Mouse (Mus musculus): ENCODE measurements around the gene Arl6ip1. TPM values are rescaled to one million over a fixed set of nuclear protein-coding genes. Genes with fewer than 3 reads are reported as not detected.

Arl6ip1 gene
- polyA plus RNA-seq, 1 experiment from 2014 or later = 483 TPM

DNA sequence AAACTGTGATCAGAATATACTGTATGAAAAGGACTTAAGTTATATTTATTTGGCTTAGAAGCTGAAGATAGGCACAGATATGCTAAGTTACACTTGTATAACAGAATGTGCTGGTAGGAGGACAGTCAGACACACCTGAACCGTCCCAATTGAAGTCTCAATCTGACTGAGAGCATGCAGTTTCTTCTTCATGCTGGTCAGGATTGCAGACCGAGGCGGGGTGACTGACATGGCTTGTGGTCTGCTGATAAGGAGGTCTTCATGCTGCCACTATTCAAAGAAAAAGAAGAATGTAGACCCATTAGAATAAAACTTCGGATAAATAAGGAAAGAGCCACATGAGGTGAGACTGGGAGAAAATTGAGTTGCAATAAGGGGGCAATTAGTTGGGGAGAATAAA lies 13.7 kb upstream of the Arl6ip1 start:
- no peak overlapping the region for H3K9ac ChIP-seq (replicated peaks; ENCODE audit: low read length)
- DNase-seq (ENCODE audit: low spot score) (no peak), ATAC-seq (replicated peaks; ENCODE audit: insufficient number of reproducible peaks, low FRiP score, low TSS enrichment, low read depth) (no peak)
- H3K27ac ChIP-seq (replicated peaks; ENCODE audit: low read depth, low read length) = no peak overlapping the region
- H3K36me3 ChIP-seq (replicated peaks; ENCODE audit: control insufficient read depth, insufficient read depth, low read depth, low read length) = peaks cover under 1% of the 10 kb centered on the region
- no peak overlapping the region for H3K4me2 ChIP-seq (ENCODE audit: low read depth, low read length)
- 86% methylated on average over 4 of the region's 4 CpGs for WGBS
- no peaks in the 10 kb centered on the region for H3K9me3 ChIP-seq (replicated peaks; ENCODE audit: control insufficient read depth, low read length)
- no peaks in the 10 kb centered on the region for H3K4me1 ChIP-seq (ENCODE audit: control insufficient read depth, insufficient read depth, low read length)
- no peak overlapping the region for H3K4me3 ChIP-seq (ENCODE audit: low read depth, low read length)
- H3K27me3 ChIP-seq (ENCODE audit: control insufficient read depth, insufficient read depth, low read length) = no peaks in the 10 kb centered on the region

DNA sequence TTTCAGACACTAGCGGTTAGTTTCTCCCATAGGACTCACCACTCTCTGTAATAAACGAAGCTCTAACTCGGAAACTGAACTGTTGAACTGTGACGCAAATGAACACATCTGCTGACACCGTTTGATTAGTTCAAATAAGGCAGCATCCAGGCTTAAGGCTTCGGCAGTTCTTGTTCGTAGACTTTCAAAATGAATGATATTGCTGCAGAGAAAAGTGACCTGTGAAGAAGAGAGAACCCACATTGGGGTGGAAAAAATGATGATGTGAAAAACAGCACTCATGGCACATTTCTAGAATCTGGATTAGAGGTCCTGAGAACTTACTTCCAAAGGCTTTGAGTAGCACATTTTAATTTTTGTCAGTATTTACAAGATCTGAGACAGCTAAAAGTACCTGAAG lies 11.8 kb upstream of the Arl6ip1 start:
- no peak overlapping the region for H3K27ac ChIP-seq (replicated peaks; ENCODE audit: low read depth, low read length)
- H3K9me3 ChIP-seq (replicated peaks; ENCODE audit: control insufficient read depth, low read length) = no peaks in the 10 kb centered on the region
- no peak overlapping the region for H3K4me2 ChIP-seq (ENCODE audit: low read depth, low read length)
- DNase-seq (ENCODE audit: low spot score) (no peak), ATAC-seq (replicated peaks; ENCODE audit: insufficient number of reproducible peaks, low FRiP score, low TSS enrichment, low read depth) (no peak)
- no peaks in the 10 kb centered on the region; the same call in none of the 2 replicates for H3K36me3 ChIP-seq (replicated peaks; ENCODE audit: control insufficient read depth, insufficient read depth, low read depth, low read length)
- H3K27me3 ChIP-seq (ENCODE audit: control insufficient read depth, insufficient read depth, low read length) = no peaks in the 10 kb centered on the region
- no peak overlapping the region for H3K4me3 ChIP-seq (ENCODE audit: low read depth, low read length)
- WGBS = 92% methylated on average over 7 of the region's 7 CpGs
- no peak overlapping the region for H3K9ac ChIP-seq (replicated peaks; ENCODE audit: low read length)
- no peaks in the 10 kb centered on the region for H3K4me1 ChIP-seq (ENCODE audit: control insufficient read depth, insufficient read depth, low read length)

DNA sequence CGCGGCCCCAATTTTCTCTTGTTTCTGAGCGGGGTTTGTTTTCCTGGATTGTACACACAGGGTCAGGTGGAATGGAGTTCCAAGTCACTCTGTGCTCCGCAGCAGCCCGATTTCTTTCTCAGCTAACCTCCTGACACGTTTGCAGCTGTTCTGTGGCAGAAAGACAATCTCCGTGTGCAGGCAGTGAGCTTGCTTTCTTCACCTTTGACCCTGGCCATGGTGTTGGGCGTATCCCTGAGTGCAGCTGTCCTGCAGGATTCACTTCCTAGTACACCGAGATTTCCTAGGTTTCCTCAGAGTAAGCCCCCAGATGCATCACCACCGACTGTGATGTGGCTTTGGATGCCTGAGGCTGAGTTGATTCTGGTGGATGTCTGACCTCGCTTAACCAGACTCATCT lies 5.7 kb upstream of the Arl6ip1 start:
- ATAC-seq (replicated peaks; ENCODE audit: insufficient number of reproducible peaks, low FRiP score, low TSS enrichment, low read depth) (no peak), DNase-seq (ENCODE audit: low spot score) (no peak)
- Histone ChIP-seq H3K4me1 (ENCODE audit: control insufficient read depth, insufficient read depth, low read length) (no peaks in the 10 kb centered on the region), H3K4me3 (ENCODE audit: low read depth, low read length) (no peak overlapping the region), H3K9ac (replicated peaks; ENCODE audit: low read length) (no peak overlapping the region), H3K27ac (replicated peaks; ENCODE audit: low read depth, low read length) (no peak overlapping the region), H3K36me3 (replicated peaks; ENCODE audit: control insufficient read depth, insufficient read depth, low read depth, low read length) (peaks cover 4% of the 10 kb centered on the region), H3K9me3 (replicated peaks; ENCODE audit: control insufficient read depth, low read length) (no peaks in the 10 kb centered on the region), H3K27me3 (ENCODE audit: control insufficient read depth, insufficient read depth, low read length) (no peaks in the 10 kb centered on the region), H3K4me2 (ENCODE audit: low read depth, low read length) (no peak overlapping the region)
- WGBS = 78% methylated on average over 11 of the region's 11 CpGs

DNA sequence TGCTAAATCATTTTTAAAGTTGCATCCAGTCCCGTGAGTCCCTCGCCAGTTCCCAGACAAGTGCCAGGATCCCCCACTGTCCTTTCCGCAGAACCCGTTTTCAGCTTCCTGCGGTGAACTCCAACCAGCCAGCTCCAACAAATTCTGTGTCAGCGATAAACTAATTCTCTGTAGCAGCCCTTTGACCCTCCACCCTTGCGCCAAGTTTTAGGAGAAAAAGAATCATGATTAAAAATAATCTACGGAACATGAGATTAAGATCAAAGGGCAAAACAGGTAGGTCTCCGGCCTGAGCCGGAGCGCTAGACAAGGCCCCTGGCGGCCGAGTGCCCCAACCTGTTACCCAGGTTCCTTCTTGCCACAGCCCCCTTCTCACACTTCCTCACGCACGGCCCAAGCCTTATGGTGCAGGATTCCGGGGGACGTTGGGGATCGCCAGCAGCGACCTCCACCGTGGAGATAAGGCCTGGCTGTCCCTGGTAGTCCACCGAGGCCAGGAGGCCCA lies 485 bp downstream of the Arl6ip1 start:
- Histone ChIP-seq H3K27ac (replicated peaks; ENCODE audit: low read depth, low read length) (peak overlapping the region; percentile 85), H3K4me2 (ENCODE audit: low read depth, low read length) (peak overlapping the region; percentile 59), H3K36me3 (replicated peaks; ENCODE audit: control insufficient read depth, insufficient read depth, low read depth, low read length) (no peaks in the 10 kb centered on the region), H3K9me3 (replicated peaks; ENCODE audit: control insufficient read depth, low read length) (no peaks in the 10 kb centered on the region), H3K4me3 (ENCODE audit: low read depth, low read length) (peak overlapping the region; percentile 91), H3K27me3 (ENCODE audit: control insufficient read depth, insufficient read depth, low read length) (no peaks in the 10 kb centered on the region), H3K9ac (replicated peaks; ENCODE audit: low read length) (peak overlapping the region; percentile 91), H3K4me1 (ENCODE audit: control insufficient read depth, insufficient read depth, low read length) (peaks cover 2% of the 10 kb centered on the region; the same call in 1 of the 2 replicates)
- under 1% methylated on average over 21 of the region's 21 CpGs for WGBS
- no peak for DNase-seq (ENCODE audit: low spot score)
- ATAC-seq (replicated peaks; ENCODE audit: insufficient number of reproducible peaks, low FRiP score, low TSS enrichment, low read depth) = peak; percentile 71; the same call in 1 of the 2 replicates

GRCm38 (mm10) chr7:118126219-118126875 lies 3.1 kb downstream of the Arl6ip1 start:
- no peaks in the 10 kb centered on the region for H3K27me3 ChIP-seq (ENCODE audit: control insufficient read depth, insufficient read depth, low read length)
- ATAC-seq (replicated peaks; ENCODE audit: insufficient number of reproducible peaks, low FRiP score, low TSS enrichment, low read depth) (no peak), DNase-seq (ENCODE audit: low spot score) (no peak)
- H3K36me3 ChIP-seq (replicated peaks; ENCODE audit: control insufficient read depth, insufficient read depth, low read depth, low read length) = peaks cover 7% of the 10 kb centered on the region
- H3K27ac ChIP-seq (replicated peaks; ENCODE audit: low read depth, low read length) = no peak overlapping the region
- WGBS = 70% methylated on average over 11 of the region's 11 CpGs
- peaks cover 2% of the 10 kb centered on the region; the same call in 1 of the 2 replicates for H3K4me1 ChIP-seq (ENCODE audit: control insufficient read depth, insufficient read depth, low read length)
- no peak overlapping the region for H3K4me3 ChIP-seq (ENCODE audit: low read depth, low read length)
- H3K9me3 ChIP-seq (replicated peaks; ENCODE audit: control insufficient read depth, low read length) = no peaks in the 10 kb centered on the region
- H3K4me2 ChIP-seq (ENCODE audit: low read depth, low read length) = no peak overlapping the region
- H3K9ac ChIP-seq (replicated peaks; ENCODE audit: low read length) = no peak overlapping the region

DNA sequence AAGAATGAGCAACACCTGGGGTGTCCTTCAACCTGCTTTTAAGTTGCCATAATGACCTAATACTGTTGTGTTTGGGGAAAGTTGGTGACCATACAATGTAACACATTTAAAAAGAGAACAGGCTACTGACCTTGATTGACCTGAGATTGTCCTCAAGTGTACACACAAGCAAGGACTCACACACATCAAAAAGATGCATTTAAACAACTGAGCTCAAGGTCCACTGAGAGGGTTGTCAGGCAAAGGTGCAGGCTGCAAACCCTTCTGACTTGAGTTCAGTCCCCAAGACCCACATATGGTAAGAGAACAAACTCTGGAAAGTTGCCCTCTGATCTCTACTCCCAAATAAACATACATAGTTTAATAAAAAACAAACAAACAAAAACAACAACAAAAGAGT lies 3.7 kb downstream of the Arl6ip1 start:
- H3K4me2 ChIP-seq (ENCODE audit: low read depth, low read length) = no peak overlapping the region
- ATAC-seq (replicated peaks; ENCODE audit: insufficient number of reproducible peaks, low FRiP score, low TSS enrichment, low read depth) = no peak
- H3K27ac ChIP-seq (replicated peaks; ENCODE audit: low read depth, low read length) = no peak overlapping the region
- H3K36me3 ChIP-seq (replicated peaks; ENCODE audit: control insufficient read depth, insufficient read depth, low read depth, low read length) = peaks cover 7% of the 10 kb centered on the region
- H3K9me3 ChIP-seq (replicated peaks; ENCODE audit: control insufficient read depth, low read length) = no peaks in the 10 kb centered on the region
- H3K4me1 ChIP-seq (ENCODE audit: control insufficient read depth, insufficient read depth, low read length) = peaks cover 2% of the 10 kb centered on the region; the same call in 1 of the 2 replicates
- no peak for DNase-seq (ENCODE audit: low spot score)
- no peaks in the 10 kb centered on the region for H3K27me3 ChIP-seq (ENCODE audit: control insufficient read depth, insufficient read depth, low read length)
- no peak overlapping the region for H3K9ac ChIP-seq (replicated peaks; ENCODE audit: low read length)
- no peak overlapping the region for H3K4me3 ChIP-seq (ENCODE audit: low read depth, low read length)

DNA sequence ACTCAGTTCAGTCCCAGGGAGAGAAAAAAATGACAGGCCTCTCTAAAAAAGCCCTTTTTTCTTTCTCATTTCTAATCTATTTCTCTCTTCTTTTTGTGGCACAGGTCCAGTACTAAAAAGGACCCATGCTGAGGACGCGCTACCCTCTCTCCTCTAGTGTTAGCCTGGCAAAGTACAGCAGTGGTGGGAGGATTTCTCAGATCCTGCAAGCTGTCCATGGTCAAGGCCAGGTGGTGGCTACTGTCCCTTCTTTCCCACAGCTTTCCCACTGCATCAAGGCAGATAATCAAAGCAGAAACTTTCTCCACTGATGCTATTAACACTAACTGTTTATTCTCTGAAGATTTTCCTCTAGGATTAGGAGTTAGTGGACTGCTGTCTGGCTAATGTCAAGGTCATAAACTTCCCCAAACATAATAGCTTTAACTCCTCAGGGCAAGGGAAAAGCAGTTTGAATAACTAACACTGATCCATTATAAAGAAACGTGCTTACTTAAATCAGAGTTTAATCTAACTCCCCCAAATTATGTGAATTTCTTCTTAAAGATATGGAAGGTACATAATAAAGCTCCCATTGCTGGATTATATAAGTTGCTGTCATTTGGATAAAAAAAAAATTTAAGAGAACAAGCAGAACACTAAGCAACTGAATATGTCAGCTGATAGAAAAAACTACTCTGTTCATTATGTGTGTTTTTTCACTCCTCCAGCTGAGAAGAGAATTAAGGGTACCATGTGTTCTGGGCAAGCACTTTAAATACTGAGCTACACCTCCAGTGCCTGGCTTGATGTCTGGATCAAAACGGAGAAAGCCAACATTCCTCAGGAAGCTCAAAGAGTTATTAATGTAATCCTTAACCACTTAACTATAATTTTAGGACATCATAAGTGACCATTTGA lies 5.7 kb downstream of the Arl6ip1 start:
- DNase-seq (ENCODE audit: low spot score) = no peak

DNA sequence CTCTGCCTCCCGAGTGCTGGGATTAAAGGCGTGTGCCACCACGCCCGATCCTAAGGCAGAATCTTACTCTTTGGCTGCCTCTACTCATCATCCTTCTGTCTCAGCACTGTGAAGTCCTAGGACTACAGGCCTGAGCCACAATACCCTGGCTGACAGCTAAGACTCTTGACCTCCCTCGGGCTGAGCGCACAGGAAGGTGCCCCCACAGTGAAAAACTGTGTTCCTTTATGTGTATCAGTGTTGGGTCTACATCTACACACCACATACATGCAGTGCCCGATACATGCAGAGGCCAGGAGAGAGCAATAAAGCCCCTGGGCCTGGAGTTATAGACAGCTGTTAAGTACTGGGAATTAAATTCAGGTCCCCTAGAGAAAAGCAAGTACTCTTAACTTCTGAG lies 7.2 kb downstream of the Arl6ip1 start:
- H3K4me1 ChIP-seq (ENCODE audit: control insufficient read depth, insufficient read depth, low read length) = no peaks in the 10 kb centered on the region
- 97% methylated on average over 7 of the region's 7 CpGs for WGBS
- H3K4me2 ChIP-seq (ENCODE audit: low read depth, low read length) = no peak overlapping the region
- no peak for ATAC-seq (replicated peaks; ENCODE audit: insufficient number of reproducible peaks, low FRiP score, low TSS enrichment, low read depth)
- no peak overlapping the region for H3K9ac ChIP-seq (replicated peaks; ENCODE audit: low read length)
- H3K4me3 ChIP-seq (ENCODE audit: low read depth, low read length) = no peak overlapping the region
- no peaks in the 10 kb centered on the region for H3K27me3 ChIP-seq (ENCODE audit: control insufficient read depth, insufficient read depth, low read length)
- peaks cover 11% of the 10 kb centered on the region for H3K36me3 ChIP-seq (replicated peaks; ENCODE audit: control insufficient read depth, insufficient read depth, low read depth, low read length)
- no peak overlapping the region for H3K27ac ChIP-seq (replicated peaks; ENCODE audit: low read depth, low read length)
- no peaks in the 10 kb centered on the region for H3K9me3 ChIP-seq (replicated peaks; ENCODE audit: control insufficient read depth, low read length)
- no peak for DNase-seq (ENCODE audit: low spot score)

More for the DNA sequence above, 5.7 kb downstream of the Arl6ip1 start:
- H3K27ac ChIP-seq (replicated peaks; ENCODE audit: low read depth, low read length) = no peak overlapping the region
- no peak for ATAC-seq (replicated peaks; ENCODE audit: insufficient number of reproducible peaks, low FRiP score, low TSS enrichment, low read depth)
- no peak overlapping the region for H3K4me3 ChIP-seq (ENCODE audit: low read depth, low read length)
- 93% methylated on average over 4 of the region's 4 CpGs for WGBS
- H3K27me3 ChIP-seq (ENCODE audit: control insufficient read depth, insufficient read depth, low read length) = no peaks in the 10 kb centered on the region
- H3K4me1 ChIP-seq (ENCODE audit: control insufficient read depth, insufficient read depth, low read length) = peaks cover 2% of the 10 kb centered on the region; the same call in 1 of the 2 replicates
- H3K9ac ChIP-seq (replicated peaks; ENCODE audit: low read length) = no peak overlapping the region
- H3K4me2 ChIP-seq (ENCODE audit: low read depth, low read length) = no peak overlapping the region
- H3K36me3 ChIP-seq (replicated peaks; ENCODE audit: control insufficient read depth, insufficient read depth, low read depth, low read length) = peaks cover 11% of the 10 kb centered on the region
- H3K9me3 ChIP-seq (replicated peaks; ENCODE audit: control insufficient read depth, low read length) = no peaks in the 10 kb centered on the region

All from embryonic facial prominence, embryonic 11.5 days (tissue).